Mouse (Mus musculus): ENCODE results near the gene Prkag1.

DNA sequence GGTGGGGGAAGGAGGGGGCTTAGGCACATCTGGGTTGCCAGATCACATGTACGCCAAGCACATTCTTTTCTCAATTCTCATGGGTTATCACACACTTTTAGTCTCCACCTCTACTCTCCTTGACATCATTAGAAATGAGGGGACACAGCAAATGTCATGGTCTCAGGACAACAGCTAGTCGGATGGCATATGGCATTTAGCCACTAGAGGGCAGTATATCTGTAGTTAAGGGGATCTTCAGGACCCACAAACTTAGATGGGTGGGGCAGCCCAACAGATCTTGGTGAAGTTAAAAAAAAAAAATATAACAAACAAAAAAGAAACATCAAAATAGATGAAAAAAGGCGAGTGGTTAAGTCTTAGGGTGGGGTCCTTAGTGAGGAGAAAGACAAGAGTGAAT, 46.0 kb upstream of the Prkag1 start:
- peak; percentile 91 for TF ChIP-seq CTCF (conservative IDR thresholded peaks at IDR 0.05; ENCODE audit: low read length)
- TF ChIP-seq POU5F1 (IDR thresholded peaks at IDR 0.05; ENCODE audit: borderline replicate concordance, low read length) = no peak

Measured in E14TG2a.4 (cell line).